Mouse (Mus musculus): ENCODE results near the gene Ptcd2. TPM values are rescaled to one million over a fixed set of nuclear protein-coding genes. Genes with fewer than 3 reads are reported as not detected.

Gene Ptcd2
- polyA plus RNA-seq, 1 experiment from 2014 or later, result 48.8 TPM

DNA sequence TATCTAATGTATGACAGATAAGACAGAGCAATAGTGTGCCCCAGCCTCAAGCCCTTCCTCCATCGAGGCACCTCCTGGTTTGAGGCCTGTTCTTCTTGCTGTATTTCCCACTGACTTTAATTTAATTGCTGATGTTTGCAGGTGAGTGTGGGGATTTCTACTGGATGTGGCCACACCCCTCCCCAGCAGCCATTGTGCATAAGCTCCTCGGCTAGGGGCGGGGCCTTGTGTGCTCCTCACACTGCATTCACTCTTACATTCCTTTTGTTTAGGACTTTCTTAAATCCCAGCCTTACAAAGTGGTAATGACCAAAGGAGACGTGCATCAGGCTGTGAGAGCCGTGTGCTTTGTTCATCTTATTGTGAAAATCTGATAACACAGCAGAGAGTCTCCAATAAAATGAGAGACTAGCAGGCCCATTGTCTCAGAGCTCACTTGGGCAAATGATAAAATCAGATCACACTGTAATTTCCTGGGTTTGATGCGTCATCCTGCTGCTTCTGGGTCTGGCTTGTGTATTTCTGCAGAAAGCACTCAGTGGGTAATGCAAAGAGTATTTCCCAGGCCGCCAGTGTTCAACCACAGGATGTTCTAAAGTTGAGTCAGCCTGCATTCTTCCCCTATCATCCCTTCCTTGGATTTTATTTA lies 40.2 kb upstream of the Ptcd2 start:
- no peak overlapping the region for H3K9ac ChIP-seq
- DNase-seq (no peak), ATAC-seq (ENCODE audit: insufficient read depth) (no peak)
- no peaks in the 10 kb centered on the region for H3K4me1 ChIP-seq (ENCODE audit: insufficient read depth)
- H3K36me3 ChIP-seq (ENCODE audit: insufficient read depth), result peaks cover 6% of the 10 kb centered on the region; the same call in 1 of the 2 replicates
- no peaks in the 10 kb centered on the region for H3K27me3 ChIP-seq (ENCODE audit: insufficient read depth, low read length)
- H3K4me2 ChIP-seq, result no peak overlapping the region
- H3K4me3 ChIP-seq (ENCODE audit: low read depth, low read length), result no peak overlapping the region
- no peak for TF ChIP-seq CTCF (IDR thresholded peaks at IDR 0.05; ENCODE audit: low read depth)
- H3K27ac ChIP-seq (ENCODE audit: low read depth), result no peak overlapping the region
- H3K9me3 ChIP-seq (ENCODE audit: low read depth, low read length), result no peaks in the 10 kb centered on the region
- WGBS, result 75% methylated on average over 7 of the region's 7 CpGs

DNA sequence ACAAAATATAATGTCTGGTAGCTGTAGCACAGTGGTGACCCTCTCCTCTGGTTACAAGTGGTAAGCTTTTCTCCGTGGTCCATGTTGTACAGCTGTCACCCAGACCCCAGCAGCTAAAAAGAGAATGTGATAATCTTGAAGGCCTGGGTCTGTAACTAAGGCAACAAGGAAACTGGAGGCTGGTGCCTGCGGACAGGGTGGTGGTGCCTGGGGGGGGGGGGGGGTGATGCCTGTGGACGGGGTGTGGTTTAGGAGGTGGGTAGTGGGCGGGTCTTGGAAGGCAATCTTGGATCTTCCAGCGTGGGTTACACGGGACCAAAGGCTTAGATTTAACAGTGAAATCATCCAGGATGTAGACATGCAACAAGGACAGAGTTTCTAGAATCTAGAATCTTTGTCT lies 37.9 kb upstream of the Ptcd2 start:
- Histone ChIP-seq H3K36me3 (ENCODE audit: insufficient read depth) (peaks cover 11% of the 10 kb centered on the region; the same call in 1 of the 2 replicates), H3K9me3 (ENCODE audit: low read depth, low read length) (no peaks in the 10 kb centered on the region), H3K27me3 (ENCODE audit: insufficient read depth, low read length) (no peaks in the 10 kb centered on the region), H3K9ac (no peak overlapping the region), H3K27ac (ENCODE audit: low read depth) (no peak overlapping the region), H3K4me3 (ENCODE audit: low read depth, low read length) (no peak overlapping the region), H3K4me2 (no peak overlapping the region), H3K4me1 (ENCODE audit: insufficient read depth) (no peaks in the 10 kb centered on the region)
- no peak for ATAC-seq (ENCODE audit: insufficient read depth)
- no peak for DNase-seq
- whole genome bisulfite sequencing, result 61% methylated on average over 6 of the region's 6 CpGs
- no peak for TF ChIP-seq CTCF (IDR thresholded peaks at IDR 0.05; ENCODE audit: low read depth)

DNA sequence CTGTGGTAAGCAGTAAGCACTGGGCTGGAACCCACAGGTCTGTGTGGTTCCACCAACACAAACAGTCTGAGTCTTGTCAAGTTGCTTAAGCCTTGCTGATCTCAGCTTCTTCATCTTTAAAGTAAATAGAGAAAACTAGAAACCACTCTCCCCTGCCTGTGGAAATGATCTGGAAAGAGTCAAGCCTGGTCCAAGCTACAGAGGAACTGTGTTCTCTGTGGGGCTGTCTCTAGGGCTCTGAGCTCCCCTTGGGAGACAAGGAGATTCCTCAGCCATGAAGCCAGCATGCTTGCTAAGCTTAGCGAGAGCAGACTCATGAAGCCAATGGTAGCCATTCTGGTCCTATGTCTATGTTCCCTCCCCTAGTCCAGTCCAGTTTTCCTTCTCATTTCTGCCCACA lies 33.7 kb upstream of the Ptcd2 start:
- no peak for TF ChIP-seq CTCF (IDR thresholded peaks at IDR 0.05; ENCODE audit: low read depth)
- Histone ChIP-seq H3K4me2 (no peak overlapping the region), H3K27ac (ENCODE audit: low read depth) (no peak overlapping the region), H3K9me3 (ENCODE audit: low read depth, low read length) (no peaks in the 10 kb centered on the region), H3K9ac (no peak overlapping the region), H3K36me3 (ENCODE audit: insufficient read depth) (peaks cover 11% of the 10 kb centered on the region; the same call in 1 of the 2 replicates), H3K27me3 (ENCODE audit: insufficient read depth, low read length) (no peaks in the 10 kb centered on the region), H3K4me3 (ENCODE audit: low read depth, low read length) (no peak overlapping the region), H3K4me1 (ENCODE audit: insufficient read depth) (no peaks in the 10 kb centered on the region)
- WGBS, result 87% methylated on average over 1 of the region's 1 CpGs
- no peak for DNase-seq
- no peak for ATAC-seq (ENCODE audit: insufficient read depth)

- no peak for DNase-seq
- WGBS, result 51% methylated on average over 6 of the region's 6 CpGs
- Histone ChIP-seq H3K9ac (no peak overlapping the region), H3K27me3 (ENCODE audit: insufficient read depth, low read length) (no peaks in the 10 kb centered on the region), H3K27ac (ENCODE audit: low read depth) (no peak overlapping the region), H3K4me2 (no peak overlapping the region), H3K36me3 (ENCODE audit: insufficient read depth) (peaks cover 12% of the 10 kb centered on the region; the same call in 1 of the 2 replicates), H3K4me3 (ENCODE audit: low read depth, low read length) (no peak overlapping the region), H3K4me1 (ENCODE audit: insufficient read depth) (no peaks in the 10 kb centered on the region), H3K9me3 (ENCODE audit: low read depth, low read length) (no peaks in the 10 kb centered on the region)
- no peak for TF ChIP-seq CTCF (IDR thresholded peaks at IDR 0.05; ENCODE audit: low read depth)
- no peak for ATAC-seq (ENCODE audit: insufficient read depth)
Observed at GRCm38 (mm10) chr13:99377055-99377454, 32.5 kb upstream of the Ptcd2 start.

GRCm38 (mm10) chr13:99375550-99375949 lies 31.0 kb upstream of the Ptcd2 start:
- no peaks in the 10 kb centered on the region for H3K4me1 ChIP-seq (ENCODE audit: insufficient read depth)
- H3K27me3 ChIP-seq (ENCODE audit: insufficient read depth, low read length), result no peaks in the 10 kb centered on the region
- TF ChIP-seq CTCF (IDR thresholded peaks at IDR 0.05; ENCODE audit: low read depth), result peak; percentile 95
- H3K9me3 ChIP-seq (ENCODE audit: low read depth, low read length), result no peaks in the 10 kb centered on the region
- H3K4me2 ChIP-seq, result no peak overlapping the region
- ATAC-seq (ENCODE audit: insufficient read depth) (peak; percentile 52; the same call in 1 of the 2 replicates), DNase-seq (peak; percentile 95)
- WGBS, result 35% methylated on average over 6 of the region's 6 CpGs
- no peak overlapping the region for H3K27ac ChIP-seq (ENCODE audit: low read depth)
- H3K9ac ChIP-seq, result no peak overlapping the region
- no peak overlapping the region for H3K4me3 ChIP-seq (ENCODE audit: low read depth, low read length)
- H3K36me3 ChIP-seq (ENCODE audit: insufficient read depth), result 0 out of 2 replicates have a peak, but pooled peaks cover 7% of the 10 kb centered on the region

GRCm38 (mm10) chr13:99374191-99374590 lies 29.7 kb upstream of the Ptcd2 start:
- Histone ChIP-seq H3K4me2 (no peak overlapping the region), H3K9me3 (ENCODE audit: low read depth, low read length) (no peaks in the 10 kb centered on the region), H3K9ac (no peak overlapping the region), H3K36me3 (ENCODE audit: insufficient read depth) (0 out of 2 replicates have a peak, but pooled peaks cover 3% of the 10 kb centered on the region), H3K4me1 (ENCODE audit: insufficient read depth) (no peaks in the 10 kb centered on the region), H3K27ac (ENCODE audit: low read depth) (no peak overlapping the region), H3K4me3 (ENCODE audit: low read depth, low read length) (no peak overlapping the region), H3K27me3 (ENCODE audit: insufficient read depth, low read length) (no peaks in the 10 kb centered on the region)
- 58% methylated on average over 4 of the region's 4 CpGs for WGBS
- ATAC-seq (ENCODE audit: insufficient read depth) (no peak), DNase-seq (no peak)
- TF ChIP-seq CTCF (IDR thresholded peaks at IDR 0.05; ENCODE audit: low read depth), result no peak

DNA sequence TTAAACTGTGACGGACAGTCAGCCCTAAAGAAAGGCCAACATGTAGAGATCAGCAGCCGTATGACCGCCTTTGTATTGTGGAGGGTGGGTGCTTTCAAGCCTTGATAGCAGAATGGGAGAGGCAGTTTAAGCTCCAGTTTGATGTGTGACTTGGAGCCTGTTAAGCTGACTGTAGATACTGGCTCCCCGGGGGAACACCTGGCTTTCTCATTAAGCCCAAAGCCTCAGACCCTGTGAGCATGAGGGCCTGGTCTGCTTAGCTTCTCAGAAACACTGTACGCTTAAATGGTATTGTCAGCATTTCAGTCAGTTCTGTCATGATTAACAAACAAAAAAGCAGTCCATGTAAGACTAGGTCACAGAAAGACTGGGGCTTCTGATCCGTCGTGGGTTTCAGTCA lies 29.2 kb upstream of the Ptcd2 start:
- Histone ChIP-seq H3K27ac (ENCODE audit: low read depth) (no peak overlapping the region), H3K4me3 (ENCODE audit: low read depth, low read length) (no peak overlapping the region), H3K4me2 (no peak overlapping the region), H3K4me1 (ENCODE audit: insufficient read depth) (no peaks in the 10 kb centered on the region), H3K36me3 (ENCODE audit: insufficient read depth) (0 out of 2 replicates have a peak, but pooled peaks cover 3% of the 10 kb centered on the region), H3K27me3 (ENCODE audit: insufficient read depth, low read length) (no peaks in the 10 kb centered on the region), H3K9me3 (ENCODE audit: low read depth, low read length) (no peaks in the 10 kb centered on the region), H3K9ac (no peak overlapping the region)
- DNase-seq, result no peak
- no peak for ATAC-seq (ENCODE audit: insufficient read depth)
- TF ChIP-seq CTCF (IDR thresholded peaks at IDR 0.05; ENCODE audit: low read depth), result no peak
- 69% methylated on average over 7 of the region's 7 CpGs for WGBS
